Mouse (Mus musculus): ENCODE data around the gene Disc1. TPM values are rescaled to one million over a fixed set of nuclear protein-coding genes. Genes with fewer than 3 reads are reported as not detected.

Gene Disc1
- polyA plus RNA-seq, 2 experiments from 2014 or later, result 0.37 to 0.56 TPM

Other genes with a start within 250 kb of the Disc1 start
- gene Gnpat, start 191.2 kb upstream of the Disc1 start, polyA plus RNA-seq (2017; shearing (Covaris generic)), result 10 to 100 TPM; 36.5 TPM
- gene 2810004N23Rik, start 191.1 kb upstream of the Disc1 start, polyA plus RNA-seq (2017; shearing (Covaris generic)), result 10 to 100 TPM; 28.2 to 28.7 TPM
- gene Exoc8, start 156.5 kb upstream of the Disc1 start, polyA plus RNA-seq (2017; shearing (Covaris generic)), result 1 to 10 TPM; 5.3 to 8.3 TPM
- 1 to 10 TPM; 6.6 to 8.4 TPM for gene Sprtn, start 156.3 kb upstream of the Disc1 start, polyA plus RNA-seq (2017; shearing (Covaris generic))
- gene Egln1, start 104.9 kb upstream of the Disc1 start, polyA plus RNA-seq (2017; shearing (Covaris generic)), result 10 to 100 TPM in 1 of 2 experiments, 1 to 10 TPM in 1; 9.3 to 12.4 TPM
- gene Tsnax, start 41.2 kb upstream of the Disc1 start, polyA plus RNA-seq (2017; shearing (Covaris generic)), result 10 to 100 TPM; 67.9 to 73.2 TPM

Measured in activated CD4-positive, CD25-positive, alpha-beta regulatory T cell, adult 4 months (primary cell).